Mouse (Mus musculus): ENCODE measurements around the gene Adam21. TPM values are rescaled to one million over a fixed set of nuclear protein-coding genes. Genes with fewer than 3 reads are reported as not detected.
"Not testable (repeated sequence)": the region's sequence is repeated elsewhere in the genome, so short reads cannot be mapped to it uniquely, and the experiment has no call there.

Adam21 gene
- total RNA-seq, 2 experiments from 2014 or later, result 0.23 to 0.27 TPM

DNA sequence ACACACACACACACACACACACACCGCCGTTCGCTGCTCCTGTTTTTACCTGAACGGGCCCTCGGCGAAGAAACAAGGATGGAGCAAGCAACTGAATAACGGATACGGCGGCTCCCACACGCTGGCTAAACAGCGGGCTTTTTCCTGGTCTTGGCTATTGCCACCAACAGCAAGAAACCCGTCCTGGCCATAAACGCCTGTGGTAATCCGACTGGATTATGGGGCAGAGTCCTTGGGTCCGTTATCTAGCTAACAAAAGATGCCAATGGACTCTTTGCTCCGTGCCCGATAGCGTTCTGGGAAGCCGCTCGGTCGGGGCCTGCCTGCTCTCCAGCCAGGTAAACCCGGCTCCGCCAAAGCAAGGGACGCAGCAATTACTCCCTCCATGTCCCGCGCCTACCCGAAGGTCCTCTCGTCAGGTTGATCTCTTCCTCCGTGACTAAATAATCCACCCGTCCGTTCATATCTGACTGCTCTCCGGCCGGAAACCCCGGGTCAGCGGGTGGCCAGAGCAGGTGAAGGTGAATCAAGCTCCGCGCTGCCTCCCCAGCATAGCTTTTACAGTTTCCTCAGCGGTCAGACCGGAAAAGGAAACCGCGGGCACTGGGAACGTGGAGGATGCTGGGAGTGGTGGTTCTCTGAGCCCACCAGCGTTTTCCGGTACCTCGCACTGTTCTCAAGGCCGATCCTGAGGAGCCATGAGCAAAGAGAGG lies 35.8 kb downstream of the Adam21 start, which contains the start of the genes Gm20498 and Synj2bp:
Gene Gm20498, minus strand, starts transcription at position 590 of the 713 bp plus-strand sequence.
Gene Synj2bp, minus strand, starts transcription at position 596 of the 713 bp plus-strand sequence.
- no peak for TF ChIP-seq CTCF (conservative IDR thresholded peaks at IDR 0.05)
- peak; percentile 86 to 91 for DNase-seq (ENCODE audit: low spot score in 2 of 2)
- H3K27ac ChIP-seq, result peak within 1 kb of the TSS; percentile 87

GRCm38 (mm10) chr12:81530587-81530986 lies 37.7 kb downstream of the Adam21 start:
- H3K27ac ChIP-seq; H3K4me3 ChIP-seq; DNase-seq (ENCODE audit: low spot score in 2 of 2): not testable (repeated sequence)
- peak; percentile 17; the same call in 1 of the 2 replicates for TF ChIP-seq CTCF (conservative IDR thresholded peaks at IDR 0.05)

More for the DNA sequence above, 35.8 kb downstream of the Adam21 start, which contains the start of the genes Gm20498 and Synj2bp:
- peak within 1 kb of the TSS; percentile 96 for H3K4me3 ChIP-seq

Other genes starting within 250 kb of the Adam21 start
- gene Slc8a3, start 235.3 kb downstream of the Adam21 start, total RNA-seq (2021), result 10 to 100 TPM in 1 of 2 experiments, 1 to 10 TPM in 1; 9.1 to 10.8 TPM
- gene Gm4787, start 189.0 kb downstream of the Adam21 start, total RNA-seq (2021), result 1 to 10 TPM; 2.2 to 2.3 TPM
- 1 to 10 TPM; 2.2 to 3.4 TPM for gene Adam4, start 146.5 kb downstream of the Adam21 start, total RNA-seq (2021)
- gene Cox16, start 83.3 kb downstream of the Adam21 start, total RNA-seq (2021), result 10 to 100 TPM; 34.5 to 45.3 TPM
- 10 to 100 TPM; 37.3 to 40.0 TPM for gene Gm20498, start 35.6 kb downstream of the Adam21 start, total RNA-seq (2021)
- 10 to 100 TPM; 28.9 to 32.4 TPM for gene Synj2bp, start 35.6 kb downstream of the Adam21 start, total RNA-seq (2021)
- gene Med6, start 26.5 kb upstream of the Adam21 start, total RNA-seq (2021), result 10 to 100 TPM; 31.6 to 32.1 TPM
- gene Ttc9, start 62.8 kb upstream of the Adam21 start, total RNA-seq (2021), result 10 to 100 TPM; 37.3 to 38.0 TPM
- gene Map3k9, start 212.7 kb upstream of the Adam21 start, total RNA-seq (2021), result 10 to 100 TPM; 32.0 TPM

Measured in layer of hippocampus, adult 2 months (tissue).